Comparison of ENCODE assay signal across 19 mouse cellular contexts in genomic region chr3:28345446-28345845, GRCm38 (mm10).
DNase-seq lines count a peak whose midpoint lies in the region; ATAC-seq and TF ChIP-seq lines count a peak whose summit lies in the region.
"Had no signal": no experiment of that assay in that cellular context is flagged by ENCODE, and none has a peak within 500 bp of the region (broad histone marks: within the 10 kb centered on the region; RNA-seq: fewer than 3 reads in every experiment).

No protein-coding gene starts in this region.

- no peak overlapping the region for H3K4me2 ChIP-seq in forebrain, embryonic 16.5 days (ENCODE audit: low read length)
- H3K4me2 ChIP-seq in forebrain, postnatal 0 days (ENCODE audit: low read depth), result no peak overlapping the region
- no peak overlapping the region for H3K4me2 ChIP-seq in midbrain, postnatal 0 days (ENCODE audit: low read depth, low read length, poor library complexity, severe bottlenecking)
- H3K4me2 ChIP-seq in midbrain, embryonic 11.5 days, result no peak overlapping the region
- H3K4me2 ChIP-seq: embryonic facial prominence, embryonic 15.5 days; midbrain, embryonic 15.5 days had no signal

- no peak overlapping the region for H3K9ac ChIP-seq in forebrain, embryonic 16.5 days (replicated peaks; ENCODE audit: low read depth, low read length)
- H3K9ac ChIP-seq in forebrain, postnatal 0 days, result no peak overlapping the region
- no peak overlapping the region for H3K9ac ChIP-seq in midbrain, postnatal 0 days (replicated peaks; ENCODE audit: low read length, poor library complexity, severe bottlenecking)
- no peak overlapping the region for H3K9ac ChIP-seq in midbrain, embryonic 11.5 days (ENCODE audit: low read length)
- H3K9ac ChIP-seq: embryonic facial prominence, embryonic 15.5 days; liver, postnatal 0 days; midbrain, embryonic 15.5 days had no signal

- H3K4me3 ChIP-seq in forebrain, embryonic 16.5 days (replicated peaks; ENCODE audit: low read length), result no peak overlapping the region
- H3K4me3 ChIP-seq in forebrain, postnatal 0 days (ENCODE audit: low read depth, low read length), result no peak overlapping the region
- no peak overlapping the region for H3K4me3 ChIP-seq in midbrain, postnatal 0 days (ENCODE audit: low read depth, low read length)
- H3K4me3 ChIP-seq in midbrain, embryonic 11.5 days (ENCODE audit: low read depth, low read length), result no peak overlapping the region
- H3K4me3 ChIP-seq: embryonic facial prominence, embryonic 15.5 days; heart, embryonic 10.5 days; layer of hippocampus, adult 2 months; limb, embryonic 10.5 days; midbrain, embryonic 15.5 days had no signal

- DNase-seq in forebrain, postnatal 0 days, result no peak
- DNase-seq in midbrain, postnatal 0 days (ENCODE audit: low spot score), result peak; percentile 70
- DNase-seq in midbrain, embryonic 11.5 days (ENCODE audit: low spot score, missing footprints), result no peak
- peak; percentile 83 to 85 for DNase-seq in cerebellum, postnatal 14 days
- no peak for DNase-seq in layer of hippocampus, adult 11-12 months (ENCODE audit: low spot score)
- DNase-seq in spleen, postnatal 36 days (ENCODE audit: low spot score in 2 of 2), result no peak
- DNase-seq: kidney, adult 18-20 months; kidney, postnatal 10 days; liver, postnatal 0 days; lung, postnatal 14 days; retina, postnatal 1 day; right cerebral cortex, postnatal 4 days had no signal

- H3K27ac ChIP-seq in forebrain, embryonic 16.5 days (ENCODE audit: low read length), result peak overlapping the region; percentile 75
- H3K27ac ChIP-seq in forebrain, postnatal 0 days (ENCODE audit: low read depth, low read length), result no peak overlapping the region
- H3K27ac ChIP-seq in midbrain, postnatal 0 days (ENCODE audit: low read depth, low read length), result no peak overlapping the region
- no peak overlapping the region for H3K27ac ChIP-seq in midbrain, embryonic 11.5 days (ENCODE audit: low read depth, low read length)
- H3K27ac ChIP-seq: embryonic facial prominence, embryonic 15.5 days; heart, embryonic 10.5 days; layer of hippocampus, adult 2 months; limb, embryonic 10.5 days; midbrain, embryonic 15.5 days; stomach, postnatal 0 days had no signal

- peaks cover 33% of the 10 kb centered on the region for H3K4me1 ChIP-seq in forebrain, embryonic 16.5 days (replicated peaks; ENCODE audit: control insufficient read depth, insufficient read depth, low read length)
- H3K4me1 ChIP-seq in forebrain, postnatal 0 days (ENCODE audit: insufficient read depth), result peaks cover 9% of the 10 kb centered on the region; the same call in 1 of the 2 replicates
- H3K4me1 ChIP-seq in midbrain, postnatal 0 days (ENCODE audit: insufficient read depth, low read length), result no peaks in the 10 kb centered on the region
- H3K4me1 ChIP-seq in midbrain, embryonic 11.5 days (ENCODE audit: control insufficient read depth, insufficient read depth, low read length), result no peaks in the 10 kb centered on the region
- H3K4me1 ChIP-seq: embryonic facial prominence, embryonic 15.5 days; heart, embryonic 10.5 days had no signal

- ATAC-seq in forebrain, embryonic 16.5 days, result peak; percentile 60; the same call in 1 of the 2 replicates
- no peak for ATAC-seq in forebrain, postnatal 0 days
- ATAC-seq in midbrain, postnatal 0 days (ENCODE audit: low FRiP score), result no peak
- ATAC-seq in midbrain, embryonic 11.5 days (ENCODE audit: low FRiP score), result no peak
- ATAC-seq: liver, postnatal 0 days; midbrain, embryonic 15.5 days had no signal

- no peaks in the 10 kb centered on the region for H3K27me3 ChIP-seq in forebrain, embryonic 16.5 days (replicated peaks; ENCODE audit: control insufficient read depth, insufficient read depth, low read length)
- H3K27me3 ChIP-seq in forebrain, postnatal 0 days (ENCODE audit: insufficient read depth, low read length), result no peaks in the 10 kb centered on the region
- no peaks in the 10 kb centered on the region for H3K27me3 ChIP-seq in midbrain, postnatal 0 days (ENCODE audit: insufficient read depth, low read length)
- no peaks in the 10 kb centered on the region for H3K27me3 ChIP-seq in midbrain, embryonic 11.5 days (ENCODE audit: control insufficient read depth, insufficient read depth, low read length)
- H3K27me3 ChIP-seq: embryonic facial prominence, embryonic 15.5 days; midbrain, embryonic 15.5 days had no signal

- 52% methylated on average over 1 of the region's 1 CpGs for WGBS in forebrain, embryonic 16.5 days
- WGBS in forebrain, postnatal 0 days, result 51% methylated on average over 1 of the region's 1 CpGs
- 62% methylated on average over 1 of the region's 1 CpGs for WGBS in midbrain, postnatal 0 days
- 80% methylated on average over 1 of the region's 1 CpGs for WGBS in midbrain, embryonic 11.5 days

- no peaks in the 10 kb centered on the region for H3K9me3 ChIP-seq in forebrain, embryonic 16.5 days (ENCODE audit: control insufficient read depth, low read length)
- no peaks in the 10 kb centered on the region for H3K9me3 ChIP-seq in forebrain, postnatal 0 days (ENCODE audit: low read length)
- no peaks in the 10 kb centered on the region for H3K9me3 ChIP-seq in midbrain, postnatal 0 days (ENCODE audit: low read length)
- H3K9me3 ChIP-seq in midbrain, embryonic 11.5 days (ENCODE audit: control insufficient read depth, low read length), result no peaks in the 10 kb centered on the region
- H3K9me3 ChIP-seq: embryonic facial prominence, embryonic 15.5 days; heart, embryonic 10.5 days; limb, embryonic 10.5 days; midbrain, embryonic 15.5 days had no signal

- TF ChIP-seq CTCF in forebrain, postnatal 0 days (IDR thresholded peaks at IDR 0.05; ENCODE audit: low read depth), result no peak
- no peak for TF ChIP-seq CTCF in midbrain, postnatal 0 days (IDR thresholded peaks at IDR 0.05)

- H3K36me3 ChIP-seq in forebrain, embryonic 16.5 days (ENCODE audit: control insufficient read depth, insufficient read depth), result no peaks in the 10 kb centered on the region
- no peaks in the 10 kb centered on the region for H3K36me3 ChIP-seq in forebrain, postnatal 0 days (ENCODE audit: insufficient read depth)
- H3K36me3 ChIP-seq in midbrain, postnatal 0 days (ENCODE audit: insufficient read depth, low read length), result no peaks in the 10 kb centered on the region
- no peaks in the 10 kb centered on the region for H3K36me3 ChIP-seq in midbrain, embryonic 11.5 days (ENCODE audit: control insufficient read depth, insufficient read depth, low read length)
- H3K36me3 ChIP-seq: embryonic facial prominence, embryonic 15.5 days; heart, embryonic 10.5 days; limb, embryonic 10.5 days; midbrain, embryonic 15.5 days had no signal

Comparison
In these comparisons a context has a peak if more than half of its experiments do, and no peak if none do; other contexts are left out.
1. DNase-seq: peak in midbrain, postnatal 0 days (single experiment) and cerebellum, postnatal 14 days (2 of 2); none in forebrain, postnatal 0 days (single experiment), midbrain, embryonic 11.5 days (single experiment), layer of hippocampus, adult 11-12 months (single experiment) and spleen, postnatal 36 days (0 of 2).